Mouse (Mus musculus) limb, embryonic 12.5 days (tissue): ENCODE measurements around the gene Rad51ap1. TPM values are rescaled to one million over a fixed set of nuclear protein-coding genes. Genes with fewer than 3 reads are reported as not detected.

Experiments
- ATAC-seq: fragments of 200-750 bp; cut with Nextera tagmentation; 2 replicates; pipeline ENCODE4 v1.8.0; 2017; ENCODE audit warnings: low read depth, moderate TSS enrichment; ENCODE audit not compliant: insufficient number of reproducible peaks, insufficient read depth, low FRiP score, low TSS enrichment
- H3K27ac ChIP-seq: fragments of 300-500 bp; sonication (generic); 2 replicates; pipeline ENCODE4 v1.5.1; 2016; ENCODE audit warnings: mild to moderate bottlenecking, moderate library complexity
- H3K27me3 ChIP-seq: fragments of 300-500 bp; sonication (generic); 2 replicates; pipeline ENCODE4 v1.6.1; 2016; ENCODE audit warnings: mild to moderate bottlenecking, moderate library complexity
- H3K36me3 ChIP-seq: fragments of 300-500 bp; sonication (generic); 2 replicates; pipeline ENCODE4 v1.6.1; 2016; ENCODE audit warnings: mild to moderate bottlenecking, moderate library complexity
- H3K4me1 ChIP-seq: fragments of 300-500 bp; sonication (generic); replicated peaks from 2 replicates; pipeline ENCODE4 v1.6.1; 2016
- H3K4me2 ChIP-seq: fragments of 300-500 bp; sonication (generic); 2 replicates; pipeline ENCODE4 v1.6.1; 2016; ENCODE audit warnings: mild to moderate bottlenecking, moderate library complexity
- H3K4me3 ChIP-seq: fragments of 300-500 bp; sonication (generic); replicated peaks from 2 replicates; pipeline ENCODE4 v1.5.1; 2016; ENCODE audit warnings: mild to moderate bottlenecking
- H3K9ac ChIP-seq: fragments of 300-500 bp; sonication (generic); replicated peaks from 2 replicates; pipeline ENCODE4 v1.6.1; 2016; ENCODE audit warnings: mild to moderate bottlenecking, moderate library complexity
- H3K9me3 ChIP-seq: fragments of 300-500 bp; sonication (generic); 2 replicates; pipeline ENCODE4 v1.6.1; 2016; ENCODE audit warnings: mild to moderate bottlenecking, moderate library complexity
- WGBS: fragments of 180-500 bp; shearing (Covaris S2); methylation state at CpG from one replicate; pipeline ENCODE4 v1.1.7; 2016; 5-methylcytosine and 5-hydroxymethylcytosine counted together
- polyA plus RNA-seq: library from polyadenylated mRNA; unstranded; fragments of >200 nt; fragmentation: Nextera tagmentation; extraction: Ambion mirVana; gene quantifications from 2 replicates; pipeline ENCODE4 v1.2.1, GENCODE M21; 2016

Rad51ap1 gene
- polyA plus RNA-seq, 1 experiment from 2014 or later, result 79.0 TPM

GRCm38 (mm10) chr6:126938047-126938446 is 1.3 kb downstream of the Rad51ap1 start:
- Histone ChIP-seq H3K9ac (0 out of 2 replicates have a peak overlapping the region, but pooled peaks have one; percentile 84), H3K27ac (no peak overlapping the region)
- 82% methylated on average over 2 of the region's 2 CpGs for WGBS

GRCm38 (mm10) chr6:126932896-126933295 is 6.5 kb downstream of the Rad51ap1 start:
- WGBS, result 78% methylated on average over 2 of the region's 2 CpGs
- no peaks in the 10 kb centered on the region for H3K27me3 ChIP-seq
- no peak overlapping the region for H3K9ac ChIP-seq
- H3K36me3 ChIP-seq, result peaks cover 58% of the 10 kb centered on the region
- no peak overlapping the region for H3K27ac ChIP-seq
- ATAC-seq, result no peak
- no peaks in the 10 kb centered on the region for H3K9me3 ChIP-seq
- H3K4me2 ChIP-seq, result no peak overlapping the region
- H3K4me1 ChIP-seq, result peaks cover 7% of the 10 kb centered on the region; the same call in 1 of the 2 replicates
- H3K4me3 ChIP-seq, result no peak overlapping the region

More at GRCm38 (mm10) chr6:126938047-126938446, 1.3 kb downstream of the Rad51ap1 start:
- H3K4me3 ChIP-seq, result peak overlapping the region; percentile 75
- H3K27me3 ChIP-seq, result no peaks in the 10 kb centered on the region
- H3K36me3 ChIP-seq, result peaks cover 18% of the 10 kb centered on the region
- no peak for ATAC-seq
- H3K4me1 ChIP-seq, result peaks cover 30% of the 10 kb centered on the region
- H3K9me3 ChIP-seq, result no peaks in the 10 kb centered on the region
- H3K4me2 ChIP-seq, result peak overlapping the region; percentile 95

- Histone ChIP-seq H3K9me3 (no peaks in the 10 kb centered on the region), H3K27me3 (0 out of 2 replicates have a peak, but pooled peaks cover 4% of the 10 kb centered on the region), H3K4me2 (peak within 1 kb of the TSS; percentile 43), H3K9ac (no peak within 1 kb of the TSS; the same call in 1 of the 2 replicates), H3K4me3 (peak within 1 kb of the TSS; percentile 14; the same call in 1 of the 2 replicates), H3K36me3 (peaks cover 42% of the 10 kb centered on the region), H3K27ac (0 out of 2 replicates have a peak within 1 kb of the TSS, but pooled peaks have one; percentile 7), H3K4me1 (no peaks in the 10 kb centered on the region)
- ATAC-seq, result no peak
- 12% methylated on average over 21 of the region's 21 CpGs for WGBS
These were observed 18.1 kb downstream of the Rad51ap1 start, which contains the start of gene Dyrk4 for GRCm38 (mm10) chr6:126921111-126921881. Gene Dyrk4, minus strand, starts transcription at chr6:126921839.

- Histone ChIP-seq H3K9ac (no peak overlapping the region), H3K4me3 (no peak overlapping the region)
- 77% methylated on average over 5 of the region's 5 CpGs for WGBS
These were observed 24.5 kb downstream of the Rad51ap1 start for GRCm38 (mm10) chr6:126914928-126915327.

GRCm38 (mm10) chr6:126910727-126911126 is 28.7 kb downstream of the Rad51ap1 start:
- ATAC-seq, result no peak
- Histone ChIP-seq H3K36me3 (no peaks in the 10 kb centered on the region), H3K9ac (no peak overlapping the region), H3K9me3 (no peaks in the 10 kb centered on the region), H3K4me3 (no peak overlapping the region), H3K27me3 (no peaks in the 10 kb centered on the region), H3K4me1 (no peaks in the 10 kb centered on the region), H3K27ac (no peak overlapping the region), H3K4me2 (no peak overlapping the region)
- 80% methylated on average over 4 of the region's 4 CpGs for WGBS

More at GRCm38 (mm10) chr6:126914928-126915327, 24.5 kb downstream of the Rad51ap1 start:
- Histone ChIP-seq H3K27me3 (0 out of 2 replicates have a peak, but pooled peaks cover 4% of the 10 kb centered on the region), H3K27ac (no peak overlapping the region), H3K9me3 (no peaks in the 10 kb centered on the region), H3K4me2 (no peak overlapping the region), H3K36me3 (no peaks in the 10 kb centered on the region), H3K4me1 (no peaks in the 10 kb centered on the region)
- ATAC-seq, result no peak

- Histone ChIP-seq H3K4me2 (no peak overlapping the region), H3K27ac (no peak overlapping the region), H3K4me1 (no peaks in the 10 kb centered on the region), H3K27me3 (no peaks in the 10 kb centered on the region), H3K9me3 (no peaks in the 10 kb centered on the region), H3K9ac (no peak overlapping the region), H3K4me3 (no peak overlapping the region), H3K36me3 (no peaks in the 10 kb centered on the region)
- 75% methylated on average over 3 of the region's 3 CpGs for WGBS
- no peak for ATAC-seq
These were observed 31.5 kb downstream of the Rad51ap1 start for GRCm38 (mm10) chr6:126907876-126908275.

- Histone ChIP-seq H3K9ac (no peak overlapping the region), H3K27me3 (no peaks in the 10 kb centered on the region), H3K4me3 (no peak overlapping the region), H3K4me1 (no peaks in the 10 kb centered on the region), H3K27ac (no peak overlapping the region), H3K4me2 (no peak overlapping the region), H3K9me3 (no peaks in the 10 kb centered on the region), H3K36me3 (no peaks in the 10 kb centered on the region)
- 76% methylated on average over 4 of the region's 5 CpGs for WGBS
- ATAC-seq, result no peak
These were observed 32.0 kb downstream of the Rad51ap1 start for GRCm38 (mm10) chr6:126907378-126907777.

GRCm38 (mm10) chr6:126877118-126877517 is 62.3 kb downstream of the Rad51ap1 start:
- H3K9me3 ChIP-seq, result no peaks in the 10 kb centered on the region
- no peak overlapping the region for H3K4me3 ChIP-seq
- 86% methylated on average over 8 of the region's 8 CpGs for WGBS
- no peaks in the 10 kb centered on the region for H3K4me1 ChIP-seq
- H3K4me2 ChIP-seq, result no peak overlapping the region
- peaks cover 7% of the 10 kb centered on the region for H3K27me3 ChIP-seq
- no peaks in the 10 kb centered on the region for H3K36me3 ChIP-seq
- ATAC-seq, result no peak
- no peak overlapping the region for H3K27ac ChIP-seq
- no peak overlapping the region for H3K9ac ChIP-seq

Other genes with a start within 250 kb of the Rad51ap1 start
- 8.7 and 9.8 TPM in 2 replicates for gene Kcna6, start 198.9 kb downstream of the Rad51ap1 start, polyA plus RNA-seq
- 184 and 192 TPM in 2 replicates for gene Ndufa9, start 90.5 kb downstream of the Rad51ap1 start, polyA plus RNA-seq
- gene Akap3, start 86.5 kb downstream of the Rad51ap1 start, polyA plus RNA-seq, result not detected in 2 replicates
- gene Dyrk4, start 17.7 kb downstream of the Rad51ap1 start, polyA plus RNA-seq, result not detected in 2 replicates
- gene D6Wsu163e, start 375 bp upstream of the Rad51ap1 start, polyA plus RNA-seq, result 12.6 and 15.1 TPM in 2 replicates
- 0.29 and 0.30 TPM in 2 replicates for gene Fgf6, start 76.0 kb upstream of the Rad51ap1 start, polyA plus RNA-seq
- gene Fgf23, start 133.3 kb upstream of the Rad51ap1 start, polyA plus RNA-seq, result 0.11 TPM in 1 of 2 replicates, not detected in the other
- 3.7 and 5.0 TPM in 2 replicates for gene Tigar, start 170.0 kb upstream of the Rad51ap1 start, polyA plus RNA-seq
- gene Ccnd2, start 212.6 kb upstream of the Rad51ap1 start, polyA plus RNA-seq, result 1,264 and 1,267 TPM in 2 replicates